ENCODE assay signal across 8 mouse cellular contexts in the genomic region with DNA sequence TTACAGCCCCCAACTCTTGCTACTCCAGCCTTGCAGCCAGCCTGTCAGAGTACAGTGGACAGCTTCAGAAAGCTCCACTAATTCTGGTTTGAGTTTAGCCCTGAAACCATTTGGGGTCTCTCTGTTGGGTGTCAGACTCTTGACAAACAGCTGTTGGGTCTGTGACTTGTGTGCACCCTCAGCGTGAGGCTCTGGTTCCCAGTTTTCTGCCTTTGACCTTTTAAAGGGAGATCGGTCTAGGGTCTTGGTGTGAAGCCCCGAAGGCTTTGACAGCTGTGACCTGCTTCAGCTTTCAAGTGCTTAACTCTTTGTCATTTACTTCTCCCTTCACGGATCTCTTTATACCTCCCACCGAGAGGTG. TPM values are rescaled to one million over a fixed set of nuclear protein-coding genes. Genes with fewer than 3 reads are reported as not detected.
DNase-seq lines count a peak whose midpoint lies in the region; ATAC-seq and TF ChIP-seq lines count a peak whose summit lies in the region.

No protein-coding gene starts in this region.

- no peak for TF ChIP-seq POLR2A in liver, adult 2 months (IDR thresholded peaks at IDR 0.05; ENCODE audit: extremely low read depth, insufficient read depth, low read length)
- no peak for TF ChIP-seq POLR2A in olfactory bulb, adult 2 months (IDR thresholded peaks at IDR 0.05; ENCODE audit: insufficient read depth, low read depth, low read length)

- TF ChIP-seq CTCF in liver, adult 2 months (IDR thresholded peaks at IDR 0.05; ENCODE audit: low read depth, low read length) = no peak
- no peak for TF ChIP-seq CTCF in olfactory bulb, adult 2 months (IDR thresholded peaks at IDR 0.05; ENCODE audit: insufficient read depth, low read depth, low read length)

- H3K4me2 ChIP-seq in embryonic facial prominence, embryonic 12.5 days (replicated peaks) = peak overlapping the region; percentile 85

- no peak for DNase-seq in liver, adult 2 months (ENCODE audit: extremely low read depth, low read depth, low spot score)
- no peak for DNase-seq in liver
- no peak for DNase-seq in limb, embryonic 10.5 days (ENCODE audit: low spot score)
- no peak for DNase-seq in adrenal gland, adult 18-20 months (ENCODE audit: low spot score in 2 of 2)
- no peak for DNase-seq in testis, postnatal 10 days (ENCODE audit: low spot score)

- no peak overlapping the region; the same call in 1 of the 2 replicates for H3K27ac ChIP-seq in liver, adult 2 months (replicated peaks; ENCODE audit: insufficient read depth, low read depth, low read length)
- H3K27ac ChIP-seq in embryonic facial prominence, embryonic 12.5 days = peak overlapping the region; percentile 96; the same call in 1 of the 2 replicates
- H3K27ac ChIP-seq in limb, embryonic 10.5 days = peak overlapping the region; percentile 99
- no peak overlapping the region for H3K27ac ChIP-seq in olfactory bulb, adult 2 months (ENCODE audit: insufficient read depth, low read depth, low read length)

- peak overlapping the region; percentile 37 for H3K9ac ChIP-seq in liver, adult 2 months (ENCODE audit: low read depth, low read length)
- peak overlapping the region; percentile 98 for H3K9ac ChIP-seq in embryonic facial prominence, embryonic 12.5 days

- peaks cover 9% of the 10 kb centered on the region; the same call in 1 of the 2 replicates for H3K79me2 ChIP-seq in liver, adult 2 months (ENCODE audit: control insufficient read depth, insufficient read depth, low read length)

- peaks cover 8% of the 10 kb centered on the region for H3K4me1 ChIP-seq in liver, adult 2 months (ENCODE audit: control insufficient read depth, insufficient read depth, low read length)
- peaks cover 11% of the 10 kb centered on the region for H3K4me1 ChIP-seq in embryonic facial prominence, embryonic 12.5 days
- H3K4me1 ChIP-seq in limb, embryonic 10.5 days = peaks cover 14% of the 10 kb centered on the region
- H3K4me1 ChIP-seq in olfactory bulb, adult 2 months (ENCODE audit: control insufficient read depth, insufficient read depth, low read length) = peaks cover 7% of the 10 kb centered on the region

- no peak for ATAC-seq in embryonic facial prominence, embryonic 12.5 days (ENCODE audit: insufficient number of reproducible peaks, insufficient read depth, low FRiP score, low TSS enrichment)
- ATAC-seq in cerebellum, adult (ENCODE audit: insufficient number of reproducible peaks, low FRiP score, low TSS enrichment) = no peak

- no peaks in the 10 kb centered on the region for H3K9me3 ChIP-seq in embryonic facial prominence, embryonic 12.5 days
- H3K9me3 ChIP-seq in limb, embryonic 10.5 days (replicated peaks) = no peaks in the 10 kb centered on the region

- H3K4me3 ChIP-seq in liver, adult 2 months (ENCODE audit: insufficient read depth, low read depth, low read length) = peak overlapping the region; percentile 10; the same call in 1 of the 2 replicates
- peak overlapping the region; percentile 94 for H3K4me3 ChIP-seq in embryonic facial prominence, embryonic 12.5 days
- peak overlapping the region; percentile 95 for H3K4me3 ChIP-seq in limb, embryonic 10.5 days
- H3K4me3 ChIP-seq in olfactory bulb, adult 2 months (ENCODE audit: insufficient read depth, low read depth, low read length) = peak overlapping the region; percentile 97

- 7% methylated on average over 5 of the region's 5 CpGs for whole genome bisulfite sequencing in liver, adult 2 months
- 0% methylated on average over 5 of the region's 5 CpGs for WGBS in embryonic facial prominence, embryonic 12.5 days
- 1% methylated on average over 5 of the region's 5 CpGs for WGBS in limb, embryonic 10.5 days
- WGBS in olfactory bulb, adult 2 months = 1% methylated on average over 5 of the region's 5 CpGs

- H3K27me3 ChIP-seq in liver, adult 2 months (ENCODE audit: control insufficient read depth, insufficient read depth, low read length) = no peaks in the 10 kb centered on the region
- no peaks in the 10 kb centered on the region for H3K27me3 ChIP-seq in embryonic facial prominence, embryonic 12.5 days
- H3K27me3 ChIP-seq in limb, embryonic 10.5 days (ENCODE audit: low read depth, poor library complexity, severe bottlenecking) = peaks cover 5% of the 10 kb centered on the region; the same call in 1 of the 2 replicates

- H3K36me3 ChIP-seq in liver, adult 2 months (ENCODE audit: control insufficient read depth, insufficient read depth, low read length) = peaks cover 29% of the 10 kb centered on the region
- peaks cover 33% of the 10 kb centered on the region for H3K36me3 ChIP-seq in embryonic facial prominence, embryonic 12.5 days
- peaks cover 46% of the 10 kb centered on the region for H3K36me3 ChIP-seq in limb, embryonic 10.5 days

RNA-seq across cellular contexts. Expression of a gene that starts 1.2 kb away (rescaled TPM):
- 13.8 and 21.9 TPM in 2 replicates for total RNA-seq in liver, adult 2 months (2014; rRNA removed)
- 63.1 and 64.5 TPM in 2 replicates for polyA plus RNA-seq in liver, adult 2 months (2012; rRNA removed)
- 121 and 125 TPM in 2 replicates for polyA plus RNA-seq in embryonic facial prominence, embryonic 12.5 days (2016; fragmentation: Nextera tagmentation; extraction: Ambion mirVana)
- 64.2 and 91.3 TPM in 2 replicates for polyA plus RNA-seq in limb, embryonic 10.5 days (2016; fragmentation: Nextera tagmentation; extraction: Ambion mirVana)
- polyA plus RNA-seq in olfactory bulb, adult 2 months (2012; ENCODE audit: insufficient read depth, insufficient read length, low replicate concordance, missing spikeins) = 236 and 251 TPM in 2 replicates
- total RNA-seq in adrenal gland, adult 18-20 months (2021) = 100 to 1,000 TPM; 113 to 116 TPM

RNA-seq across cellular contexts. Expression of a gene that starts 33.7 kb away (rescaled TPM):
- 477 and 556 TPM in 2 replicates for total RNA-seq in liver, adult 2 months (2014; rRNA removed)
- polyA plus RNA-seq in liver, adult 2 months (2012; rRNA removed) = 553 and 575 TPM in 2 replicates
- polyA plus RNA-seq in embryonic facial prominence, embryonic 12.5 days (2016; fragmentation: Nextera tagmentation; extraction: Ambion mirVana) = 877 and 907 TPM in 2 replicates
- 685 and 729 TPM in 2 replicates for polyA plus RNA-seq in limb, embryonic 10.5 days (2016; fragmentation: Nextera tagmentation; extraction: Ambion mirVana)
- polyA plus RNA-seq in olfactory bulb, adult 2 months (2012; ENCODE audit: insufficient read depth, insufficient read length, low replicate concordance, missing spikeins) = not detected in 2 replicates
- 100 to 1,000 TPM; 816 to 933 TPM for total RNA-seq in adrenal gland, adult 18-20 months (2021)

RNA-seq across cellular contexts. Expression of a gene that starts 38.2 kb away (rescaled TPM):
- total RNA-seq in liver, adult 2 months (2014; rRNA removed) = 0.28 and 0.47 TPM in 2 replicates
- polyA plus RNA-seq in liver, adult 2 months (2012; rRNA removed) = 1.1 and 1.6 TPM in 2 replicates
- 3.2 and 3.9 TPM in 2 replicates for polyA plus RNA-seq in embryonic facial prominence, embryonic 12.5 days (2016; fragmentation: Nextera tagmentation; extraction: Ambion mirVana)
- polyA plus RNA-seq in limb, embryonic 10.5 days (2016; fragmentation: Nextera tagmentation; extraction: Ambion mirVana) = 1.6 and 3.3 TPM in 2 replicates
- polyA plus RNA-seq in olfactory bulb, adult 2 months (2012; ENCODE audit: insufficient read depth, insufficient read length, low replicate concordance, missing spikeins) = not detected in 2 replicates
- total RNA-seq in adrenal gland, adult 18-20 months (2021) = 10 to 100 TPM in 1 of 2 experiments, 1 to 10 TPM in 1; 5.3 to 11.6 TPM

RNA-seq across cellular contexts. Expression of a gene that starts 48.8 kb away (rescaled TPM):
- total RNA-seq in liver, adult 2 months (2014; rRNA removed) = 5.1 and 6.6 TPM in 2 replicates
- polyA plus RNA-seq in liver, adult 2 months (2012; rRNA removed) = 5.9 TPM in 2 replicates
- polyA plus RNA-seq in embryonic facial prominence, embryonic 12.5 days (2016; fragmentation: Nextera tagmentation; extraction: Ambion mirVana) = 44.5 and 50.5 TPM in 2 replicates
- polyA plus RNA-seq in limb, embryonic 10.5 days (2016; fragmentation: Nextera tagmentation; extraction: Ambion mirVana) = 41.9 and 43.6 TPM in 2 replicates
- 155 TPM in 1 of 2 replicates, not detected in the other for polyA plus RNA-seq in olfactory bulb, adult 2 months (2012; ENCODE audit: insufficient read depth, insufficient read length, low replicate concordance, missing spikeins)
- 10 to 100 TPM; 40.0 to 42.2 TPM for total RNA-seq in adrenal gland, adult 18-20 months (2021)

RNA-seq across cellular contexts. Expression of a gene that starts 49.0 kb away (rescaled TPM):
- 12.9 and 17.0 TPM in 2 replicates for total RNA-seq in liver, adult 2 months (2014; rRNA removed)
- polyA plus RNA-seq in liver, adult 2 months (2012; rRNA removed) = 22.3 and 27.9 TPM in 2 replicates
- 67.6 and 70.1 TPM in 2 replicates for polyA plus RNA-seq in embryonic facial prominence, embryonic 12.5 days (2016; fragmentation: Nextera tagmentation; extraction: Ambion mirVana)
- 98.7 and 133 TPM in 2 replicates for polyA plus RNA-seq in limb, embryonic 10.5 days (2016; fragmentation: Nextera tagmentation; extraction: Ambion mirVana)
- not detected in 2 replicates for polyA plus RNA-seq in olfactory bulb, adult 2 months (2012; ENCODE audit: insufficient read depth, insufficient read length, low replicate concordance, missing spikeins)
- 10 to 100 TPM; 74.3 to 75.2 TPM for total RNA-seq in adrenal gland, adult 18-20 months (2021)

Comparison
In these comparisons a context has a peak if more than half of its experiments do, and no peak if none do; other contexts are left out.
1. H3K27ac ChIP-seq: peak in embryonic facial prominence, embryonic 12.5 days (single experiment) and limb, embryonic 10.5 days (single experiment); none in liver, adult 2 months (single experiment) and olfactory bulb, adult 2 months (single experiment).
2. H3K4me3 ChIP-seq: peak in every context shown above with its lines; median percentile 97 in olfactory bulb, adult 2 months; 95 in limb, embryonic 10.5 days; 94 in embryonic facial prominence, embryonic 12.5 days; 10 in liver, adult 2 months.